Mouse (Mus musculus) midbrain, postnatal 0 days (tissue): ENCODE measurements around the gene Znfx1. TPM values are rescaled to one million over a fixed set of nuclear protein-coding genes. Genes with fewer than 3 reads are reported as not detected.

Experiments used
- ATAC-seq: fragments of 200-750 bp; cut with Nextera tagmentation; 2 replicates; pipeline ENCODE4 v1.8.0; 2017; ENCODE audit warnings: moderate number of reproducible peaks, mild to moderate bottlenecking, moderate TSS enrichment, moderate library complexity; ENCODE audit not compliant: low FRiP score
- DNase-seq: peaks from one replicate; pipeline ENCODE4 v3.0.0-alpha.2; 2015; ENCODE audit warnings: low spot score
- H3K27ac ChIP-seq: fragments of 300-500 bp; sonication (generic); 2 replicates; pipeline ENCODE4 v1.5.1; 2014; ENCODE audit warnings: low read depth, mild to moderate bottlenecking, low read length, mixed read lengths
- H3K27me3 ChIP-seq: fragments of 300-500 bp; sonication (generic); 2 replicates; pipeline ENCODE4 v1.6.1; 2014; ENCODE audit warnings: low read length, control low read depth, mixed read lengths; ENCODE audit not compliant: insufficient read depth
- H3K36me3 ChIP-seq: fragments of 300-500 bp; sonication (generic); 2 replicates; pipeline ENCODE4 v1.6.1; 2014; ENCODE audit warnings: low read length, control low read depth, mixed read lengths; ENCODE audit not compliant: insufficient read depth
- H3K4me1 ChIP-seq: fragments of 300-500 bp; sonication (generic); 2 replicates; pipeline ENCODE4 v1.6.1; 2014; ENCODE audit warnings: mild to moderate bottlenecking, control low read depth, antibody characterized with exemption, low read length, mixed read lengths; ENCODE audit not compliant: insufficient read depth
- H3K4me2 ChIP-seq: fragments of 300-500 bp; sonication (generic); 2 replicates; pipeline ENCODE4 v1.6.1; 2014; ENCODE audit warnings: low read depth, mild to moderate bottlenecking, low read length, mixed read lengths; ENCODE audit not compliant: poor library complexity, severe bottlenecking
- H3K4me3 ChIP-seq: fragments of 300-500 bp; sonication (generic); 2 replicates; pipeline ENCODE4 v1.5.1; 2014; ENCODE audit warnings: low read depth, mild to moderate bottlenecking, low read length, moderate library complexity
- H3K9ac ChIP-seq: fragments of 300-500 bp; sonication (generic); replicated peaks from 2 replicates; pipeline ENCODE4 v1.6.1; 2014; ENCODE audit warnings: mild to moderate bottlenecking, low read length, moderate library complexity, mixed read lengths; ENCODE audit not compliant: poor library complexity, severe bottlenecking
- H3K9me3 ChIP-seq: fragments of 300-500 bp; sonication (generic); 2 replicates; pipeline ENCODE4 v1.6.1; 2016; ENCODE audit warnings: low read length, control low read depth
- CTCF ChIP-seq: IDR thresholded peaks from 2 replicates; pipeline ENCODE4 v1.5.1; 2016; ENCODE audit warnings: antibody characterized with exemption, mild to moderate bottlenecking
- WGBS: fragments of 180-500 bp; shearing (Covaris S2); extraction: QIAGEN DNeasy Blood & Tissue Kit; methylation state at CpG from one replicate; pipeline ENCODE4 v1.1.7; 2014; 5-methylcytosine and 5-hydroxymethylcytosine counted together
- polyA plus RNA-seq: library from polyadenylated mRNA; unstranded; fragments of >200 nt; fragmentation: Nextera tagmentation; extraction: Ambion mirVana; gene quantifications from 2 replicates; pipeline ENCODE4 v1.2.1, GENCODE M21; 2015
- total RNA-seq: library from RNA; depleted of rRNA; stranded (reverse); fragments of >200 nt; gene quantifications from 2 replicates; pipeline ENCODE4 v1.2.3, GENCODE M21; 2014

The Znfx1 gene
- total and polyA plus RNA-seq, 2 experiments from 2014 or later = 4.7 to 32.2 TPM

GRCm38 (mm10) chr2:167077199-167077962 lies 14.6 kb upstream of the Znfx1 start:
- H3K27ac ChIP-seq = no peak overlapping the region
- no peaks in the 10 kb centered on the region for H3K9me3 ChIP-seq
- H3K4me3 ChIP-seq = no peak overlapping the region
- no peak overlapping the region for H3K4me2 ChIP-seq
- peaks cover 3% of the 10 kb centered on the region; the same call in 1 of the 2 replicates for H3K4me1 ChIP-seq
- no peaks in the 10 kb centered on the region for H3K36me3 ChIP-seq
- H3K9ac ChIP-seq = no peak overlapping the region
- WGBS = 86% methylated on average over 11 of the region's 11 CpGs
- DNase-seq (no peak), ATAC-seq (no peak)
- no peak for TF ChIP-seq CTCF
- H3K27me3 ChIP-seq = no peaks in the 10 kb centered on the region

- ATAC-seq (no peak), DNase-seq (no peak)
- no peaks in the 10 kb centered on the region for H3K27me3 ChIP-seq
- H3K36me3 ChIP-seq = no peaks in the 10 kb centered on the region
- H3K9me3 ChIP-seq = no peaks in the 10 kb centered on the region
- H3K4me1 ChIP-seq = peaks cover 3% of the 10 kb centered on the region; the same call in 1 of the 2 replicates
- WGBS = 61% methylated on average over 2 of the region's 2 CpGs
- no peak for TF ChIP-seq CTCF
- no peak overlapping the region for H3K4me3 ChIP-seq
- H3K4me2 ChIP-seq = no peak overlapping the region
- no peak overlapping the region for H3K27ac ChIP-seq
- H3K9ac ChIP-seq = no peak overlapping the region
Observed at GRCm38 (mm10) chr2:167076759-167077158, 13.9 kb upstream of the Znfx1 start.

- no peak for DNase-seq
- no peaks in the 10 kb centered on the region for H3K27me3 ChIP-seq
- no peak for TF ChIP-seq CTCF
- H3K36me3 ChIP-seq = no peaks in the 10 kb centered on the region
- no peak overlapping the region for H3K27ac ChIP-seq
- H3K4me3 ChIP-seq = no peak overlapping the region
- no peak overlapping the region for H3K9ac ChIP-seq
- no peaks in the 10 kb centered on the region for H3K9me3 ChIP-seq
- 94% methylated on average over 4 of the region's 4 CpGs for WGBS
- no peak for ATAC-seq
- H3K4me2 ChIP-seq = no peak overlapping the region
- H3K4me1 ChIP-seq = peaks cover 3% of the 10 kb centered on the region; the same call in 1 of the 2 replicates
Observed at GRCm38 (mm10) chr2:167076352-167076751, 13.5 kb upstream of the Znfx1 start.

- Histone ChIP-seq H3K27ac (no peak overlapping the region), H3K4me1 (peaks cover 7% of the 10 kb centered on the region; the same call in 1 of the 2 replicates), H3K4me3 (no peak overlapping the region), H3K9me3 (no peaks in the 10 kb centered on the region), H3K36me3 (no peaks in the 10 kb centered on the region), H3K9ac (no peak overlapping the region), H3K4me2 (no peak overlapping the region), H3K27me3 (no peaks in the 10 kb centered on the region)
- DNase-seq (no peak), ATAC-seq (no peak)
- WGBS = 92% methylated on average over 5 of the region's 5 CpGs
- no peak for TF ChIP-seq CTCF
Observed at GRCm38 (mm10) chr2:167074587-167074986, 11.8 kb upstream of the Znfx1 start.

GRCm38 (mm10) chr2:167071641-167072601 lies 9.1 kb upstream of the Znfx1 start:
- 6% methylated on average over 22 of the region's 22 CpGs for WGBS
- DNase-seq = peak; percentile 98
- Histone ChIP-seq H3K9me3 (no peaks in the 10 kb centered on the region), H3K9ac (peak overlapping the region; percentile 60), H3K4me1 (peaks cover 6% of the 10 kb centered on the region; the same call in 1 of the 2 replicates), H3K36me3 (no peaks in the 10 kb centered on the region), H3K4me3 (peak overlapping the region; percentile 35), H3K4me2 (peak overlapping the region; percentile 61), H3K27me3 (no peaks in the 10 kb centered on the region), H3K27ac (peak overlapping the region; percentile 82)
- ATAC-seq = peak; percentile 97
- peak; percentile 100 for TF ChIP-seq CTCF
